Mouse (Mus musculus) G1E (cell line): Measurements from ENCODE around the gene Cort.
"Not testable (repeated sequence)": the region's sequence is repeated elsewhere in the genome, so short reads cannot be mapped to it uniquely, and the experiment has no call there.

Experiments used
- CTCF ChIP-seq: IDR thresholded peaks from 2 replicates; pipeline ENCODE4 v1.5.1; 2012; ENCODE audit warnings: low read depth, low read length, inconsistent platforms, mixed read lengths
- GATA1 ChIP-seq: IDR thresholded peaks from 2 replicates; pipeline ENCODE4 v1.6.1; 2012; ENCODE audit warnings: borderline replicate concordance, low read length, inconsistent platforms, mixed read lengths
- GATA2 ChIP-seq: IDR thresholded peaks from 2 replicates; pipeline ENCODE4 v1.6.1; 2012; ENCODE audit warnings: low read depth, low read length, inconsistent platforms, borderline replicate concordance
- POLR2AphosphoS5 ChIP-seq: IDR thresholded peaks from 2 replicates; pipeline ENCODE4 v1.6.1; 2012; ENCODE audit warnings: low read depth, low read length, inconsistent platforms; ENCODE audit not compliant: insufficient replicate concordance
- TAL1 ChIP-seq: conservative IDR thresholded peaks from 2 replicates; pipeline ENCODE4 v1.6.1; 2012; ENCODE audit warnings: low read depth, low read length, inconsistent platforms, mixed read lengths

GRCm38 (mm10) chr4:149100449-149100848 lies 26.1 kb downstream of the Cort start:
- TF ChIP-seq GATA1, CTCF, GATA2, POLR2AphosphoS5, TAL1: not testable (repeated sequence)
